In the genomic region with DNA sequence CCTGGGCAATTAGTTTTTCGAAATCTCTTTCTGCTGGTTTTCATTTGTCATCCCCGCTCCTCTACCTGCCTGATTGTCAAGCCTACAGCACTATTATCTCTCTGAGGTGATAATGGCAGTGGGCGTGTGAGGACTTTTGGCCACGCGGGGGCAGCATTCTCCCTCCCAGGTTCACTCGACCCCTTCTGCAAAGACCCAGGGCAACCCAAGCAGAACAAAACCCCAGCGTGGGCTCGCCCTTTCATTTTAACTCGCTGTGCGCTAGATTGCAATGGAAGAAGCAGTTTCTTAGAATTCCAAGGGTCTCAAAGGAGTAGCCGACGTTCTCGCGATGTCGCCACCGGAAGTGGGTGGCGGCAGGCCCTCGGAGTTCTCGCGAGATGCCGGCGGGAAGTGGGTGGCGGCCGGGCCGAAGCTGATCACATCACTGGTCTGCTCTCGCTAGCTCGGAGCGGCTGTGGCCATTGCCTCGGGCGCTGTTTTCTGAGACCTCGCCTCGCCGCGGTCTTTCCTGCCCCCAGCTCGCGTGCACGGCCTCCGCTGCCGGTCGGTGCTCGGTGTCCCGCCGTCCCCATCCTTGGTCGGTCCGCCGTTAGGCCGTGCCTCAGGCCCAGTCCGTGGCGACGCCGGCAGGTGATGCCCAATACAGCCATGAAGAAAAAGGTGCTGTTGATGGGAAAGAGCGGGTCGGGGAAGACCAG, we compare ENCODE assay signal across 8 mouse cellular contexts. TPM values are rescaled to one million over a fixed set of nuclear protein-coding genes. Genes with fewer than 3 reads are reported as not detected.
DNase-seq lines count a peak whose midpoint lies in the region; ATAC-seq lines count a peak whose summit lies in the region.

A gene (plus strand): TSS at position 386 of the 701 bp plus-strand sequence.

- H3K4me1 ChIP-seq in heart, embryonic 10.5 days, result peaks cover 16% of the 10 kb centered on the region
- peaks cover 15% of the 10 kb centered on the region for H3K4me1 ChIP-seq in kidney, embryonic 15.5 days

- H3K4me3 ChIP-seq in heart, embryonic 10.5 days, result peak within 1 kb of the TSS; percentile 80
- peak within 1 kb of the TSS; percentile 89 for H3K4me3 ChIP-seq in kidney, embryonic 15.5 days (replicated peaks)

- H3K9ac ChIP-seq in kidney, embryonic 15.5 days, result peak within 1 kb of the TSS; percentile 95

- peak within 1 kb of the TSS; percentile 73 for H3K4me2 ChIP-seq in kidney, embryonic 15.5 days

- under 1% methylated on average over 53 of the region's 53 CpGs for WGBS in heart, embryonic 10.5 days
- under 1% methylated on average over 53 of the region's 53 CpGs for WGBS in kidney, embryonic 15.5 days

- H3K36me3 ChIP-seq in heart, embryonic 10.5 days, result peaks cover 9% of the 10 kb centered on the region
- peaks cover 9% of the 10 kb centered on the region; the same call in 1 of the 2 replicates for H3K36me3 ChIP-seq in kidney, embryonic 15.5 days

- ATAC-seq in erythroblast, adult 5-6 weeks (replicated peaks; ENCODE audit: low FRiP score, poor library complexity, severe bottlenecking), result peak; percentile 98
- peak; percentile 98 for ATAC-seq in kidney, embryonic 15.5 days (replicated peaks; ENCODE audit: low FRiP score)
- peak; percentile 87 for ATAC-seq in monocyte, adult 5-6 weeks (replicated peaks; ENCODE audit: insufficient number of reproducible peaks, low FRiP score, low TSS enrichment, poor library complexity, severe bottlenecking)

- H3K27ac ChIP-seq in heart, embryonic 10.5 days, result peak within 1 kb of the TSS; percentile 94
- H3K27ac ChIP-seq in kidney, embryonic 15.5 days, result peak within 1 kb of the TSS; percentile 99

- peak; percentile 97 for DNase-seq in B cell, adult 2 months
- peak; percentile 96 for DNase-seq in brain, adult 2 months (ENCODE audit: low read depth, low spot score)
- DNase-seq in heart, embryonic 10.5 days (ENCODE audit: low spot score), result peak; percentile 97
- DNase-seq in liver, result peak; percentile 97
- DNase-seq in spleen, postnatal 4 days (ENCODE audit: low spot score in 2 of 2), result peak; percentile 96 to 99

- no peaks in the 10 kb centered on the region for H3K27me3 ChIP-seq in heart, embryonic 10.5 days (ENCODE audit: insufficient read depth, poor library complexity, severe bottlenecking)
- 0 out of 2 replicates have a peak, but pooled peaks cover 3% of the 10 kb centered on the region for H3K27me3 ChIP-seq in kidney, embryonic 15.5 days

- no peaks in the 10 kb centered on the region for H3K9me3 ChIP-seq in heart, embryonic 10.5 days
- no peaks in the 10 kb centered on the region for H3K9me3 ChIP-seq in kidney, embryonic 15.5 days (replicated peaks)

RNA-seq across cellular contexts. Expression of the gene that starts here (rescaled TPM):
- 15.3 and 15.9 TPM in 2 replicates for total RNA-seq in erythroblast, adult 5-6 weeks (2015; ENCODE audit: low replicate concordance)
- 10.1 and 12.1 TPM in 2 replicates for total RNA-seq in erythroblast, adult 5-6 weeks (2017; ENCODE audit: low replicate concordance)
- polyA plus RNA-seq in heart, embryonic 10.5 days (2016; fragmentation: Nextera tagmentation; extraction: Ambion mirVana), result 32.2 and 50.4 TPM in 2 replicates
- 82.4 and 83.1 TPM in 2 replicates for polyA plus RNA-seq in kidney, embryonic 15.5 days (2015; fragmentation: Nextera tagmentation; extraction: Ambion mirVana)
- total RNA-seq in monocyte, adult 5-6 weeks (2017), result 11.9 to 24.3 TPM (median 18.4 TPM) in 3 replicates

Comparison
In these comparisons a context has a peak if more than half of its experiments do, and no peak if none do; other contexts are left out.
1. Peak in every context shown above with its lines: DNase-seq, ATAC-seq, H3K4me3 ChIP-seq and H3K27ac ChIP-seq.